Mouse (Mus musculus): Measurements from ENCODE around the gene Clasp1. TPM values are rescaled to one million over a fixed set of nuclear protein-coding genes. Genes with fewer than 3 reads are reported as not detected.
A peak's percentile ranks its signal among the peaks of the same experiment; 100 is the strongest.

The Clasp1 gene
- polyA plus RNA-seq, 1 experiment from 2014 or later = 146 TPM

- peaks cover 14% of the 10 kb centered on the region; the same call in 1 of the 2 replicates for H3K36me3 ChIP-seq
- peak overlapping the region; percentile 51; the same call in 1 of the 2 replicates for H3K4me3 ChIP-seq (replicated peaks)
- H3K4me1 ChIP-seq (replicated peaks) = peaks cover 43% of the 10 kb centered on the region
- WGBS = 50% methylated on average over 3 of the region's 3 CpGs
- no peaks in the 10 kb centered on the region for H3K9me3 ChIP-seq
- peak overlapping the region; percentile 78 for H3K4me2 ChIP-seq (replicated peaks)
- H3K9ac ChIP-seq (replicated peaks) = 0 out of 2 replicates have a peak overlapping the region, but pooled peaks have one; percentile 24
- H3K27me3 ChIP-seq = no peaks in the 10 kb centered on the region
- no peak for ATAC-seq
- no peak overlapping the region; the same call in 1 of the 2 replicates for H3K27ac ChIP-seq
These were observed 69.4 kb downstream of the Clasp1 start for GRCm38 (mm10) chr1:118458279-118458678.

GRCm38 (mm10) chr1:118458963-118459920 is 70.4 kb downstream of the Clasp1 start:
- ATAC-seq = peak; percentile 87
- WGBS = 1% methylated on average over 53 of the region's 53 CpGs
- peak overlapping the region; percentile 78 for H3K4me2 ChIP-seq (replicated peaks)

GRCm38 (mm10) chr1:118460716-118461115 is 71.9 kb downstream of the Clasp1 start:
- Histone ChIP-seq H3K9ac (replicated peaks) (no peak overlapping the region), H3K27me3 (no peaks in the 10 kb centered on the region), H3K4me1 (replicated peaks) (peaks cover 39% of the 10 kb centered on the region), H3K4me2 (replicated peaks) (no peak overlapping the region), H3K27ac (no peak overlapping the region), H3K36me3 (peaks cover 38% of the 10 kb centered on the region), H3K4me3 (replicated peaks) (no peak overlapping the region), H3K9me3 (no peaks in the 10 kb centered on the region)
- WGBS = 93% methylated on average over 5 of the region's 5 CpGs
- ATAC-seq = no peak

More at GRCm38 (mm10) chr1:118458963-118459920, 70.4 kb downstream of the Clasp1 start:
- Histone ChIP-seq H3K27me3 (no peaks in the 10 kb centered on the region), H3K4me1 (replicated peaks) (peaks cover 43% of the 10 kb centered on the region), H3K4me3 (replicated peaks) (peak overlapping the region; percentile 51), H3K9ac (replicated peaks) (peak overlapping the region; percentile 77), H3K36me3 (peaks cover 23% of the 10 kb centered on the region), H3K9me3 (no peaks in the 10 kb centered on the region), H3K27ac (peak overlapping the region; percentile 89)

- Histone ChIP-seq H3K4me2 (replicated peaks) (no peak overlapping the region), H3K9ac (replicated peaks) (no peak overlapping the region), H3K36me3 (peaks cover 82% of the 10 kb centered on the region), H3K4me3 (replicated peaks) (no peak overlapping the region), H3K4me1 (replicated peaks) (no peaks in the 10 kb centered on the region), H3K9me3 (no peaks in the 10 kb centered on the region), H3K27ac (no peak overlapping the region), H3K27me3 (no peaks in the 10 kb centered on the region)
- WGBS = 98% methylated on average over 6 of the region's 6 CpGs
- ATAC-seq = no peak
These were observed 77.2 kb downstream of the Clasp1 start for GRCm38 (mm10) chr1:118466041-118466440.

GRCm38 (mm10) chr1:118472386-118472785 is 83.5 kb downstream of the Clasp1 start:
- Histone ChIP-seq H3K27me3 (no peaks in the 10 kb centered on the region), H3K9me3 (no peaks in the 10 kb centered on the region), H3K4me2 (replicated peaks) (no peak overlapping the region), H3K9ac (replicated peaks) (no peak overlapping the region), H3K36me3 (peaks cover 64% of the 10 kb centered on the region), H3K4me1 (replicated peaks) (no peaks in the 10 kb centered on the region), H3K27ac (no peak overlapping the region), H3K4me3 (replicated peaks) (no peak overlapping the region)
- WGBS = 86% methylated on average over 8 of the region's 8 CpGs
- ATAC-seq = no peak

- peak; percentile 59; the same call in 1 of the 2 replicates for ATAC-seq
- Histone ChIP-seq H3K4me2 (replicated peaks) (no peak overlapping the region), H3K9ac (replicated peaks) (no peak overlapping the region), H3K36me3 (peaks cover 30% of the 10 kb centered on the region), H3K4me3 (replicated peaks) (no peak overlapping the region), H3K4me1 (replicated peaks) (peaks cover 8% of the 10 kb centered on the region; the same call in 1 of the 2 replicates), H3K27me3 (no peaks in the 10 kb centered on the region), H3K27ac (no peak overlapping the region), H3K9me3 (no peaks in the 10 kb centered on the region)
- 52% methylated on average over 4 of the region's 4 CpGs for WGBS
These were observed 88.1 kb downstream of the Clasp1 start for GRCm38 (mm10) chr1:118476919-118477318.

GRCm38 (mm10) chr1:118479246-118479645 is 90.4 kb downstream of the Clasp1 start:
- Histone ChIP-seq H3K27ac (no peak overlapping the region), H3K27me3 (no peaks in the 10 kb centered on the region), H3K4me3 (replicated peaks) (no peak overlapping the region), H3K9ac (replicated peaks) (no peak overlapping the region), H3K9me3 (no peaks in the 10 kb centered on the region), H3K4me2 (replicated peaks) (no peak overlapping the region), H3K36me3 (peaks cover 12% of the 10 kb centered on the region), H3K4me1 (replicated peaks) (peaks cover 16% of the 10 kb centered on the region; the same call in 1 of the 2 replicates)
- 87% methylated on average over 4 of the region's 4 CpGs for WGBS
- ATAC-seq = no peak

- peaks cover 8% of the 10 kb centered on the region for H3K36me3 ChIP-seq
- no peak for ATAC-seq
- H3K4me3 ChIP-seq (replicated peaks) = no peak overlapping the region
- H3K9ac ChIP-seq (replicated peaks) = no peak overlapping the region
- H3K27me3 ChIP-seq = no peaks in the 10 kb centered on the region
- H3K27ac ChIP-seq = no peak overlapping the region
- H3K4me1 ChIP-seq (replicated peaks) = peaks cover 16% of the 10 kb centered on the region; the same call in 1 of the 2 replicates
- H3K9me3 ChIP-seq = no peaks in the 10 kb centered on the region
- no peak overlapping the region for H3K4me2 ChIP-seq (replicated peaks)
- 70% methylated on average over 8 of the region's 8 CpGs for whole genome bisulfite sequencing
These were observed 91.9 kb downstream of the Clasp1 start for GRCm38 (mm10) chr1:118480484-118481364.

- 55% methylated on average over 4 of the region's 4 CpGs for WGBS
- H3K4me3 ChIP-seq (replicated peaks) = no peak overlapping the region
- no peaks in the 10 kb centered on the region for H3K27me3 ChIP-seq
- H3K9ac ChIP-seq (replicated peaks) = no peak overlapping the region
- no peak overlapping the region for H3K4me2 ChIP-seq (replicated peaks)
- H3K36me3 ChIP-seq = peaks cover 8% of the 10 kb centered on the region
- peak overlapping the region; percentile 35; the same call in 1 of the 2 replicates for H3K27ac ChIP-seq
- peak; percentile 47 for ATAC-seq
- H3K4me1 ChIP-seq (replicated peaks) = peaks cover 16% of the 10 kb centered on the region; the same call in 1 of the 2 replicates
- no peaks in the 10 kb centered on the region for H3K9me3 ChIP-seq
These were observed 92.5 kb downstream of the Clasp1 start for GRCm38 (mm10) chr1:118481365-118481702.

GRCm38 (mm10) chr1:118481703-118482102 is 92.8 kb downstream of the Clasp1 start:
- no peaks in the 10 kb centered on the region for H3K27me3 ChIP-seq
- H3K4me3 ChIP-seq (replicated peaks) = no peak overlapping the region
- no peak overlapping the region for H3K4me2 ChIP-seq (replicated peaks)
- peaks cover 16% of the 10 kb centered on the region; the same call in 1 of the 2 replicates for H3K4me1 ChIP-seq (replicated peaks)
- H3K36me3 ChIP-seq = peaks cover 8% of the 10 kb centered on the region
- H3K27ac ChIP-seq = peak overlapping the region; percentile 35; the same call in 1 of the 2 replicates
- H3K9ac ChIP-seq (replicated peaks) = no peak overlapping the region
- no peak for ATAC-seq
- H3K9me3 ChIP-seq = no peaks in the 10 kb centered on the region
- WGBS = 80% methylated on average over 6 of the region's 6 CpGs

- Histone ChIP-seq H3K9ac (replicated peaks) (no peak overlapping the region), H3K9me3 (no peaks in the 10 kb centered on the region), H3K4me2 (replicated peaks) (no peak overlapping the region), H3K4me1 (replicated peaks) (peaks cover 16% of the 10 kb centered on the region; the same call in 1 of the 2 replicates), H3K27ac (0 out of 2 replicates have a peak overlapping the region, but pooled peaks have one; percentile 35), H3K36me3 (peaks cover 8% of the 10 kb centered on the region), H3K4me3 (replicated peaks) (no peak overlapping the region), H3K27me3 (no peaks in the 10 kb centered on the region)
- 0 out of 2 replicates have a peak, but pooled peaks have one; percentile 15 for ATAC-seq
- 85% methylated on average over 8 of the region's 8 CpGs for WGBS
These were observed 93.6 kb downstream of the Clasp1 start for GRCm38 (mm10) chr1:118482285-118483019.
